Mouse (Mus musculus) liver, postnatal 0 days (tissue): ENCODE measurements around the gene Ankar.

Experiments
- CTCF ChIP-seq: sonication (generic); IDR thresholded peaks from 2 replicates; pipeline ENCODE4 v1.5.1; 2016; ENCODE audit warnings: antibody characterized with exemption, low read depth
- EP300 ChIP-seq: IDR thresholded peaks from 2 replicates; pipeline ENCODE4 v1.6.1; 2016; ENCODE audit warnings: antibody characterized with exemption, low read depth, mild to moderate bottlenecking

- TF ChIP-seq CTCF (no peak), EP300 (no peak)
These were observed 36.2 kb upstream of the Ankar start for GRCm38 (mm10) chr1:72736397-72737125.
